Mouse (Mus musculus) forebrain, embryonic 16.5 days (tissue): Measurements from ENCODE around the gene Ints7. TPM values are rescaled to one million over a fixed set of nuclear protein-coding genes. Genes with fewer than 3 reads are reported as not detected.
A peak's percentile ranks its signal among the peaks of the same experiment; 100 is the strongest.

ENCODE experiments used
- ATAC-seq: fragments of 200-750 bp; cut with Nextera tagmentation; 2 replicates; pipeline ENCODE4 v1.8.0; 2017; ENCODE audit warnings: mild to moderate bottlenecking, moderate library complexity
- H3K27ac ChIP-seq: fragments of 300-500 bp; sonication (generic); 2 replicates; pipeline ENCODE4 v1.5.1; 2014; ENCODE audit warnings: low read length, control low read depth
- H3K27me3 ChIP-seq: fragments of 300-500 bp; sonication (generic); replicated peaks from 2 replicates; pipeline ENCODE4 v1.6.1; 2014; ENCODE audit warnings: low read length; ENCODE audit not compliant: control insufficient read depth, insufficient read depth
- H3K36me3 ChIP-seq: fragments of 300-500 bp; sonication (generic); 2 replicates; pipeline ENCODE4 v1.6.1; 2014; ENCODE audit not compliant: control insufficient read depth, insufficient read depth
- H3K4me1 ChIP-seq: fragments of 300-500 bp; sonication (generic); replicated peaks from 2 replicates; pipeline ENCODE4 v1.6.1; 2014; ENCODE audit warnings: low read length; ENCODE audit not compliant: control insufficient read depth, insufficient read depth
- H3K4me2 ChIP-seq: fragments of 300-500 bp; sonication (generic); 2 replicates; pipeline ENCODE4 v1.6.1; 2014; ENCODE audit warnings: mild to moderate bottlenecking, low read length, control low read depth
- H3K4me3 ChIP-seq: fragments of 300-500 bp; sonication (generic); replicated peaks from 2 replicates; pipeline ENCODE4 v1.5.1; 2014; ENCODE audit warnings: mild to moderate bottlenecking, low read length, control low read depth
- H3K9ac ChIP-seq: fragments of 300-500 bp; sonication (generic); replicated peaks from 2 replicates; pipeline ENCODE4 v1.6.1; 2014; ENCODE audit warnings: low read depth, low read length, control low read depth
- H3K9me3 ChIP-seq: fragments of 300-500 bp; sonication (generic); 2 replicates; pipeline ENCODE4 v1.6.1; 2016; ENCODE audit warnings: low read length; ENCODE audit not compliant: control insufficient read depth
- WGBS: fragments of 180-500 bp; shearing (Covaris S2); extraction: QIAGEN DNeasy Blood & Tissue Kit; methylation state at CpG from one replicate; pipeline ENCODE4 v1.1.7; 2014; 5-methylcytosine and 5-hydroxymethylcytosine counted together
- polyA plus RNA-seq: library from polyadenylated mRNA; unstranded; fragments of >200 nt; fragmentation: Nextera tagmentation; extraction: Ambion mirVana; gene quantifications from 2 replicates; pipeline ENCODE4 v1.2.1, GENCODE M21; 2015

The Ints7 gene
- polyA plus RNA-seq = 49.0 and 53.0 TPM in 2 replicates

DNA sequence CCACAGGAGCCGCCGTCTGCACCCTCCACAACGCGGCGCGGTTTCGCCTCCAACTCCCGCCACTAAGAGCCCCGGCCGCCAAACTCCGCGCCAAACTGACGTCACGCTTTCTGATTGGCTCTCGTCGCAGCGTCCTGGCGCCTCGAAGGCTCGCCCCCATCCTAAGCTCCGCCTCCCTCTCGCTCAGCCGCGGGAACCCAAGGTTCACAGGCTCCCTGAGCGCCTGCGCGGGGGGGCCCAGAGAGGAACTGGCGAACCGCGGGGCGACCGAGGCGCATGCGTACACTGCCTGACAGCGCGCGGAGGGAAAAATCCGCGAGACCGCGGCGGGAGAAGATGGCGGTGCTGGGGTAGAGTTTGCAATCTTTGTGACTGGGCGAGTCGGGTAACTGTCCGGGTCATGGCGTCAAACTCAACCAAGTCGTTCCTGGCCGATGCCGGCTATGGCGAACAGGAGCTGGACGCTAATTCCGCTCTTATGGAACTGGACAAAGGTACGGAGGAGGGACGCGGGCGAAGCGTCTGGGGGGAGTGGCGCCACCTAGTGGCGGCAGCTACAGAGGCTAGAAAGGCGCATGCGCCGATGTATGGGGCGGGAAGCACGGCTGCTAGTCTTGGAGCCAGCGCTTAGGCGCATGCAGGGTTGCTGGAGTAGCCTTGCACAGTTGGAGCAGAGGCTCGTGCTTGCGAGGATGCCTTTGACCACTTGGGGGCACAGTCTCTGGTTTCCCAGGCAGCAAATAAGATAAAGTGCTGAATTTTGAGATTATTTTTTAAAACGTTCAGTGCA lies at the start of gene Ints7, which contains the start of gene Dtl:
Gene Ints7, plus strand, starts transcription at position 179 of the 790 bp plus-strand sequence.
Gene Dtl, minus strand, starts transcription at position 87 of the 790 bp plus-strand sequence.
- H3K36me3 ChIP-seq = no peaks in the 10 kb centered on the region
- peak within 1 kb of the TSS; percentile 72 for H3K9ac ChIP-seq
- peaks cover 31% of the 10 kb centered on the region for H3K4me1 ChIP-seq
- peak within 1 kb of the TSS; percentile 90 for H3K4me3 ChIP-seq
- peak; percentile 98 for ATAC-seq
- H3K27ac ChIP-seq = peak within 1 kb of the TSS; percentile 95
- under 1% methylated on average over 70 of the region's 70 CpGs for WGBS
- H3K9me3 ChIP-seq = no peaks in the 10 kb centered on the region
- H3K4me2 ChIP-seq = peak within 1 kb of the TSS; percentile 85
- no peaks in the 10 kb centered on the region for H3K27me3 ChIP-seq

DNA sequence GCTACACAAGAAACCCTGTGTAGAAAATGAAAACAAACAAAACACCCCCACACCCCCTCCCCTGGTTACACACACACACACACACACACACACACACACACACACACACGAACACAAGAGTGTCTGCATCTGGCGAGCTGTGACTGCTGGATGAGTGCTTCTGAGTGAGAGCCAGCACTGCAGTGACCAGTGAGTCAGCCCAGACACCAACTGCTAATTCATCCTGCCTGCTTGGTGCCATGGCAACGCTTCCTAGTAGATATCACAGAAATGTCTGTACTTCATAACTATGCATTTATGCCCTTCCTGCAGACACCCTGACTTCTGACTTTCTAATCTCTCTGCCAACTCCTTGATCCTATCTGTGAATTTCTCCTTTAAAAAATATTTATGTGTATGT lies 48.3 kb upstream of the Ints7 start:
- Histone ChIP-seq H3K9me3 (no peaks in the 10 kb centered on the region), H3K27me3 (no peaks in the 10 kb centered on the region), H3K9ac (no peak overlapping the region), H3K4me1 (no peaks in the 10 kb centered on the region), H3K36me3 (no peaks in the 10 kb centered on the region), H3K4me3 (no peak overlapping the region), H3K27ac (no peak overlapping the region), H3K4me2 (no peak overlapping the region)
- ATAC-seq = no peak
- WGBS = 76% methylated on average over 3 of the region's 3 CpGs

DNA sequence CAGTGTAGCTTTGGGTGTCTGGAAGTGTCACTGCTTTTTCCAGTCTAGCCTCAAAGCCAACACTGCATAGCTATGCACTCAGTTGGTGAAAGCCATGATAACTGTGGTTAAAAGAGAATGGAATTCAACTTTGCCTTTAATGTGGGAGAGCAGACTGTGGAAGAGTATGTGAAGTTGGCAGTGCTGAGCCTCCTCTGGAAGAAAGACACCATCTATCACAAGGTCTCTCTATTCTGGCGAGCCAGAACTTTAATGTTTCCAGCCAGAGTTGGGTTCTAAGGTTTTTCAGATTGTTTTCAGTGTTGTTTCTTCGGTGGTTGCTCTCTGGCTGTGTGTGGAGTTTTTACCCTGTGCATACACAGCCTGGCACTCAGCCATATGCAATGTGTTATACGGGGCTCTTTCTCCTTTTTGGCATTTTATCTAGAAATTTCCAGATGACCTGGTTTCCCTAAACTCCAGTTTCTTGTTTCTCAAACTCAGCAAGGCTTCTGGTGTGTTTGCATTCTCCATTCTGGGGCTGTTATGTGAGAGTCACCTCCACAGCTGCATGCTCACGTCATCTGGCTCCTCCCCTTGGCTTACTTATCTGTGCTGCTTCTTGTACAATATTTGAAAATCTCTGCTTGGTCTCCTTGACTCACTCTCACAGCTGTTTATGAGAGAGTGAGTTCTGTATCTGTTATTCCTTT lies 47.4 kb upstream of the Ints7 start:
- Histone ChIP-seq H3K4me3 (no peak overlapping the region), H3K27ac (no peak overlapping the region), H3K36me3 (no peaks in the 10 kb centered on the region), H3K27me3 (no peaks in the 10 kb centered on the region), H3K9ac (no peak overlapping the region), H3K9me3 (no peaks in the 10 kb centered on the region), H3K4me2 (no peak overlapping the region), H3K4me1 (no peaks in the 10 kb centered on the region)
- WGBS = 56% methylated on average over 4 of the region's 4 CpGs
- ATAC-seq = no peak

DNA sequence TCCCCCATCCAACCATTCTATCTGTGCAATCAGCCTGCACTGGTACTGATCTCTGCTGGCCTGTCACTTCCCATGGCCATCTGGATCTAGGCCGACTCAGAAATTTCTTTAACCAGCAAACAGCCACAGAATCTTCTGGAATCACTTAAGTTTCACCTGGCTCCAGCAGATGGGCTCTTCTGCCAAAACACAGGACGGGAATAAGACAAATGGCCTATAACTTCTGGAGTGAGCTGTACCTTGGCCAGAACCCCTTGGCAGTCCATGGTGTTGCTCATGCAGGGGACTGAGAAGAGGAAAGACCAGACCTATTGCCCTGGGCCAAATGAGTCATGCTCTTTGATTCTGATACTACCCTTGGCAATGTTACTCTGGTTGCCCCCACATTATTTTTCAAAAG lies 46.0 kb upstream of the Ints7 start:
- Histone ChIP-seq H3K4me3 (no peak overlapping the region), H3K27ac (no peak overlapping the region), H3K27me3 (no peaks in the 10 kb centered on the region), H3K4me2 (no peak overlapping the region), H3K4me1 (no peaks in the 10 kb centered on the region), H3K9me3 (no peaks in the 10 kb centered on the region), H3K9ac (no peak overlapping the region), H3K36me3 (no peaks in the 10 kb centered on the region)
- no peak for ATAC-seq
- 83% methylated on average over 2 of the region's 2 CpGs for WGBS

DNA sequence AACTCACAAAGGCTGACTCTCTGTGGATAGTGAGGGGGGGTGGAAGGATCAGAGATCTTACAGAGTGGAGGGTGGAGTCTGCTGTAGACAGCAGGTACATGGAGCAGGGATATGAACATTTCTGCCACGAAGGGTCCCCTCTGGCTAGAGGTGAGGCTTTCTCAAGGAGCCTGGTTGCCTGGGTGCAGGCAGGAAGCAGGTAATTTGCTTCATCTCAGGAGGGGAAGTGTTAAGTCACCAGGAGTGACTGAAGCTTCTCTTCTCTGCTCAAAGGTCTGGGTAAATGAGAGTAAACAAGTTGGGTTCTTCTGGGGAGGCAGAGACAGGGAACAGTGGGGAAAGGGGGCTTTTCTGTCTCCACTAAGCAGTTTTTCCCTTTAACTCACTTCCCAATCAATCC lies 44.4 kb upstream of the Ints7 start:
- no peaks in the 10 kb centered on the region for H3K36me3 ChIP-seq
- no peaks in the 10 kb centered on the region for H3K4me1 ChIP-seq
- H3K9me3 ChIP-seq = no peaks in the 10 kb centered on the region
- H3K4me2 ChIP-seq = no peak overlapping the region
- H3K27me3 ChIP-seq = no peaks in the 10 kb centered on the region
- no peak overlapping the region for H3K9ac ChIP-seq
- no peak overlapping the region for H3K4me3 ChIP-seq
- ATAC-seq = no peak
- WGBS = 72% methylated on average over 1 of the region's 1 CpGs
- no peak overlapping the region for H3K27ac ChIP-seq

DNA sequence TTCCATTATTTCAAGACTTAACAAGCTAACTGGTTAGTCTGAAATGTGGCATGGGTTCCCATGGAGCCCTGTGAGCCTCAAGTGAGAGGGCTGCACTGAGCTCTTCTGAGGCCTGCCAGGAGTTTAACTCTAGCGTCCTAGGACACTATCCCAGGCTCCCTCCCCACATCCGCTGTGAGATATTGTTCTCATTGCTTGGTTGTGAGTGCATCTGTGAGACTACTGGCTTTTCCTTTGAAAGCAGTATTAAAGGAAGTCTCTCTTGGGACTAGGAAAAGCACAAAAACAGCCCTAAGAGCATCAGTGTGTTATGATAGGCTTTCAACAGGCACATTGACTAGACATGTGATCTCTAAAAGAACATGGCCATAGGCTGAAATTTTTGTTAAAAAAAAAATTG lies 40.5 kb upstream of the Ints7 start:
- H3K9ac ChIP-seq = no peak overlapping the region
- H3K4me1 ChIP-seq = no peaks in the 10 kb centered on the region
- WGBS = 57% methylated on average over 2 of the region's 2 CpGs
- no peak for ATAC-seq
- no peak overlapping the region for H3K4me3 ChIP-seq
- H3K27ac ChIP-seq = no peak overlapping the region
- H3K4me2 ChIP-seq = no peak overlapping the region
- H3K27me3 ChIP-seq = no peaks in the 10 kb centered on the region
- no peaks in the 10 kb centered on the region for H3K36me3 ChIP-seq
- no peaks in the 10 kb centered on the region for H3K9me3 ChIP-seq

DNA sequence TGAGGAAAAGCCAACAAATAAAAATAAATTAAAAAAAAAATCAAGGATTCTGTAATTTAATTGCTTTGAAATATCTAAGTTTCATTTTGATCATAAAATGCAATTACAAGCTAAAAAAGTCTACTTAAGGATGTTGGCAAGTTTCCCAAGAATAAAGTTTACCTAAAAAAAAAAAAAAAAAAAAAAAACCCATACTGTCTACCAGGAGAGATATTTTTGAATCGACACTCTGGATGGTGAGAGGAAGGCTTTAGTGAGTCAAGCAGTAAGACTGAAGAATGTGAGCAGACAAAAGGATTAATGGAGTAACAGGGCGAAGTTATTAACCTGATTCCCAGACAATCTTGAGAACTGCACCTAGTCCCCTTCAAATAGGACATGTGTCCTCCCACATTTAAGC lies 35.1 kb upstream of the Ints7 start:
- H3K9ac ChIP-seq = no peak overlapping the region
- no peaks in the 10 kb centered on the region for H3K36me3 ChIP-seq
- H3K4me2 ChIP-seq = no peak overlapping the region
- no peaks in the 10 kb centered on the region for H3K4me1 ChIP-seq
- no peaks in the 10 kb centered on the region for H3K9me3 ChIP-seq
- 89% methylated on average over 2 of the region's 2 CpGs for WGBS
- no peak for ATAC-seq
- H3K27ac ChIP-seq = no peak overlapping the region
- no peak overlapping the region for H3K4me3 ChIP-seq
- no peaks in the 10 kb centered on the region for H3K27me3 ChIP-seq

DNA sequence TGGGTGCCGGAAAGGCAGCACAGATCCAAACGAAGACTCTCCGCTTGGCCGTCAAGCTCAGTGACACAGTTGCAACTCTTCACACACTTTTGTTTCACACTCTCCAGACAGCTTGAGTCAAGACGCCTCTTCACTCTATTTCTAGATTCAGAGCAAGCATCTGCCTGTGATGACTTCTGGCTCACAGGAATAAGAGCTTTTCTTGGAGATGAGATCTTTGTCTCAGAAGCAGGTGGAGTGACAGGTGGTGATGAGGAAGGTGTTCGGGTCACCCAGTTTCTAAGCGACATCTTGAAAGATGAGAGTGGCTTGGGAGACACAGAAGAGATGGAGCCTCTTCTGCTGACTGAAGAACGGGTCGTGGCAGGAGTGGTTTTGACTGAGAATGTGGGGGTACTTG lies 34.4 kb upstream of the Ints7 start:
- ATAC-seq = no peak
- no peaks in the 10 kb centered on the region for H3K9me3 ChIP-seq
- H3K4me1 ChIP-seq = no peaks in the 10 kb centered on the region
- H3K4me2 ChIP-seq = no peak overlapping the region
- no peak overlapping the region for H3K27ac ChIP-seq
- no peaks in the 10 kb centered on the region for H3K27me3 ChIP-seq
- no peaks in the 10 kb centered on the region for H3K36me3 ChIP-seq
- WGBS = 89% methylated on average over 9 of the region's 9 CpGs
- no peak overlapping the region for H3K4me3 ChIP-seq
- no peak overlapping the region for H3K9ac ChIP-seq

DNA sequence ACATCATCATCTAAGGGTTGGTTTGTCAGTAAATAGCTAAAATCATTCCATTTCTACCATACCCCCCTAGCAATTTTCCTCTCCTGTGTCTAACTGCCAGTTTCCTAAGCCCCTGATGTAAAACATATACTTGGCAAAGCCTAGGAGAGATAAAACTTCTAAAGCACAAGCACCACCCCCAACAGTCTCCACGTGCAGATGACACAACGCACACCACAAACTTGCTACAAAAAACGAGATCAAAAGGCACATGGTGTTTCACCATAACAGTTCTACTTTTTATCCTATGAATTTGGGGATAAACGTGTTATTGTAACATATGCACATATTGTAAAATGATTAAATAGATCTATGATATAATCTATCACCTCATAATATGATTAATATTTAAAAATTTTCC lies 33.8 kb upstream of the Ints7 start:
- Histone ChIP-seq H3K4me1 (no peaks in the 10 kb centered on the region), H3K36me3 (no peaks in the 10 kb centered on the region), H3K27me3 (no peaks in the 10 kb centered on the region), H3K9me3 (no peaks in the 10 kb centered on the region), H3K9ac (no peak overlapping the region), H3K27ac (no peak overlapping the region), H3K4me2 (no peak overlapping the region), H3K4me3 (no peak overlapping the region)
- ATAC-seq = no peak
- 89% methylated on average over 4 of the region's 4 CpGs for WGBS
